Mouse (Mus musculus) stomach, postnatal 0 days (tissue): ENCODE measurements at regions not wholly inside any gene's neighbourhood (a gene's known extent, or its start where the extent isn't known, plus 50 kb on each side); places are given as distances from the start of the nearest gene placed in this dataset.

ENCODE experiments used
- CTCF ChIP-seq: IDR thresholded peaks from 2 replicates; pipeline ENCODE4 v1.5.1; 2016; ENCODE audit warnings: antibody characterized with exemption, low read depth, mild to moderate bottlenecking, moderate library complexity
- EP300 ChIP-seq: optimal IDR thresholded peaks from 2 replicates; pipeline ENCODE3; 2016; ENCODE audit warnings: antibody characterized with exemption

- TF ChIP-seq CTCF (no peak), EP300 (no peak)
Observed at GRCm38 (mm10) chr11:19838932-19839331, 85.2 kb upstream of the Spred2 start.
